Mouse (Mus musculus) erythroblast, embryonic 14.5 days (primary cell): ENCODE data around the gene Sned1. TPM values are rescaled to one million over a fixed set of nuclear protein-coding genes. Genes with fewer than 3 reads are reported as not detected.

Experiments used
- H3K27me3 ChIP-seq: 2 replicates; pipeline ENCODE4 v1.6.1; 2012; ENCODE audit warnings: inconsistent platforms; ENCODE audit not compliant: control insufficient read depth
- H3K36me3 ChIP-seq: 2 replicates; pipeline ENCODE4 v1.6.1; 2012; ENCODE audit warnings: mild to moderate bottlenecking, inconsistent platforms; ENCODE audit not compliant: control insufficient read depth
- H3K4me1 ChIP-seq: 2 replicates; pipeline ENCODE4 v1.6.1; 2012; ENCODE audit warnings: inconsistent platforms; ENCODE audit not compliant: control insufficient read depth
- H3K4me3 ChIP-seq: replicated peaks from 2 replicates; pipeline ENCODE3; 2012; ENCODE audit warnings: moderate library complexity, mild to moderate bottlenecking, inconsistent platforms
- H3K9me3 ChIP-seq: 2 replicates; pipeline ENCODE4 v1.6.1; 2012; ENCODE audit warnings: low read length, inconsistent platforms, mixed read lengths; ENCODE audit not compliant: control insufficient read depth
- GATA1 ChIP-seq: IDR thresholded peaks from 2 replicates; pipeline ENCODE4 v1.6.1; 2012; ENCODE audit warnings: low read length, inconsistent platforms, mixed read lengths
- TAL1 ChIP-seq: IDR thresholded peaks from 3 replicates; pipeline ENCODE4 v1.6.1; 2012; ENCODE audit warnings: low read length, inconsistent platforms, mixed read lengths
- polyA plus RNA-seq: library from polyadenylated mRNA; stranded (reverse); fragments of >175 nt; gene quantifications from 2 replicates; pipeline ENCODE4 v1.2.3, GENCODE M21; 2012

Sned1 gene
- polyA plus RNA-seq, 1 experiment: not detected

GRCm38 (mm10) chr1:93342648-93343503 is 107.2 kb downstream of the Sned1 start, which contains the start of the genes Ppp1r7 and Pask:
Gene Ppp1r7, plus strand, starts transcription at chr1:93342854.
Gene Pask, minus strand, starts transcription at chr1:93343482.
- Histone ChIP-seq H3K4me3 (peak within 1 kb of the TSS; percentile 91), H3K36me3 (peaks cover 49% of the 10 kb centered on the region), H3K4me1 (peaks cover 45% of the 10 kb centered on the region), H3K9me3 (no peaks in the 10 kb centered on the region), H3K27me3 (no peaks in the 10 kb centered on the region)
- TF ChIP-seq GATA1 (no peak), TAL1 (no peak)

GRCm38 (mm10) chr1:93343504-93344047 is 107.9 kb downstream of the Sned1 start:
- no peaks in the 10 kb centered on the region for H3K9me3 ChIP-seq
- peaks cover 43% of the 10 kb centered on the region for H3K4me1 ChIP-seq
- peak overlapping the region; percentile 91 for H3K4me3 ChIP-seq
- TF ChIP-seq TAL1: no peak
- TF ChIP-seq GATA1: no peak
- H3K27me3 ChIP-seq: no peaks in the 10 kb centered on the region
- H3K36me3 ChIP-seq: peaks cover 49% of the 10 kb centered on the region

- Histone ChIP-seq H3K4me1 (peaks cover 23% of the 10 kb centered on the region), H3K9me3 (no peaks in the 10 kb centered on the region), H3K36me3 (peaks cover 73% of the 10 kb centered on the region), H3K27me3 (no peaks in the 10 kb centered on the region), H3K4me3 (no peak overlapping the region)
- TF ChIP-seq GATA1: no peak
- TF ChIP-seq TAL1: no peak
Measured at GRCm38 (mm10) chr1:93347176-93347575, 111.5 kb downstream of the Sned1 start.

DNA sequence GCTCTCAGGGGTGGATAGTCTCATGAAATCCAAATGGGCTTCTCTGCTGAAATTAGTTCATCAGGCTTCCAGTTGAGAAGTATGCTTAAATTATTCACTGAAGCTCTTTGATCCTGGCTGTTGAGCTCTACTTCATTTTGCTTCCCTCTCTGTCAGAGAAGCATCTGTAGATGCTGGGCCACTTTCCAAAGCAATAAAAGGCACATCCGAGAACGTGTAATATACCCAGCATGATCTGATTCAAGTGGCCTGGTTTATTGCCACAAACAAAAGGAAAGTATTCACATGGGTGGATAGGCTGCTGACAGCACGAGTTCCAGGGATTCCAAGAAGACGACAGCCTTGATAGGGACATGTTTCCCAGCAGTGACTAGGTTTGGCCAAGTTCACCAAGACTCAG is 114.1 kb downstream of the Sned1 start:
- no peak for TF ChIP-seq GATA1
- TF ChIP-seq TAL1: no peak
- Histone ChIP-seq H3K36me3 (peaks cover 98% of the 10 kb centered on the region), H3K27me3 (no peaks in the 10 kb centered on the region), H3K4me3 (no peak overlapping the region), H3K9me3 (no peaks in the 10 kb centered on the region), H3K4me1 (peaks cover 13% of the 10 kb centered on the region)

Other genes starting within 250 kb of the Sned1 start
- not detected in 2 replicates for gene Aqp12, start 229.5 kb upstream of the Sned1 start, polyA plus RNA-seq
- gene Kif1a, start 133.9 kb upstream of the Sned1 start, polyA plus RNA-seq: 0.01 and 0.16 TPM in 2 replicates
- 0.04 and 0.08 TPM in 2 replicates for gene Agxt, start 100.6 kb upstream of the Sned1 start, polyA plus RNA-seq
- gene 2310007B03Rik, start 74.9 kb upstream of the Sned1 start, polyA plus RNA-seq: not detected in 2 replicates
- gene Crocc2, start 67.1 kb upstream of the Sned1 start, polyA plus RNA-seq: 0.01 TPM in 1 of 2 replicates, not detected in the other
- 0.16 and 0.19 TPM in 2 replicates for gene Mterf4, start 70.1 kb downstream of the Sned1 start, polyA plus RNA-seq
- gene Ppp1r7, start 107.0 kb downstream of the Sned1 start, polyA plus RNA-seq: 1.4 and 1.7 TPM in 2 replicates
- 0.22 and 0.31 TPM in 2 replicates for gene Pask, start 107.6 kb downstream of the Sned1 start, polyA plus RNA-seq
- gene Ano7, start 138.1 kb downstream of the Sned1 start, polyA plus RNA-seq: not detected in 2 replicates
- gene Hdlbp, start 243.0 kb downstream of the Sned1 start, polyA plus RNA-seq: 2.8 and 2.9 TPM in 2 replicates